Mouse (Mus musculus) hindbrain, embryonic 13.5 days (tissue): ENCODE data around the gene Zc3h12c. TPM values are rescaled to one million over a fixed set of nuclear protein-coding genes. Genes with fewer than 3 reads are reported as not detected.

Experiments used
- ATAC-seq: fragments of 200-750 bp; cut with Nextera tagmentation; 2 replicates; pipeline ENCODE4 v1.8.0; 2017; ENCODE audit warnings: moderate TSS enrichment; ENCODE audit not compliant: low FRiP score
- H3K27ac ChIP-seq: fragments of 300-500 bp; sonication (generic); 2 replicates; pipeline ENCODE4 v1.5.1; 2015; ENCODE audit warnings: inconsistent platforms, mild to moderate bottlenecking, moderate library complexity
- H3K27me3 ChIP-seq: fragments of 300-500 bp; sonication (generic); 2 replicates; pipeline ENCODE4 v1.6.1; 2015; ENCODE audit warnings: mild to moderate bottlenecking, inconsistent platforms
- H3K36me3 ChIP-seq: fragments of 300-500 bp; sonication (generic); 2 replicates; pipeline ENCODE4 v1.6.1; 2015; ENCODE audit warnings: mild to moderate bottlenecking, inconsistent platforms
- H3K4me1 ChIP-seq: fragments of 300-500 bp; sonication (generic); replicated peaks from 2 replicates; pipeline ENCODE4 v1.6.1; 2015; ENCODE audit warnings: inconsistent platforms
- H3K4me2 ChIP-seq: fragments of 300-500 bp; sonication (generic); 2 replicates; pipeline ENCODE4 v1.6.1; 2015; ENCODE audit warnings: inconsistent platforms, mild to moderate bottlenecking, moderate library complexity
- H3K4me3 ChIP-seq: fragments of 300-500 bp; sonication (generic); 2 replicates; pipeline ENCODE4 v1.5.1; 2015; ENCODE audit warnings: mild to moderate bottlenecking, inconsistent platforms
- H3K9ac ChIP-seq: fragments of 300-500 bp; sonication (generic); 2 replicates; pipeline ENCODE4 v1.6.1; 2015; ENCODE audit warnings: mild to moderate bottlenecking, inconsistent platforms
- H3K9me3 ChIP-seq: fragments of 300-500 bp; sonication (generic); 2 replicates; pipeline ENCODE4 v1.6.1; 2016; ENCODE audit warnings: inconsistent platforms
- WGBS: fragments of 180-500 bp; shearing (Covaris S2); methylation state at CpG from one replicate; pipeline ENCODE4 v1.1.7; 2015; 5-methylcytosine and 5-hydroxymethylcytosine counted together
- microRNA-seq: library from miRNA; unstranded; fragments of <30 nt; microRNA quantifications from one replicate; pipeline ENCODE4, GENCODE M21; 2016
- polyA plus RNA-seq: library from polyadenylated mRNA; unstranded; fragments of >200 nt; fragmentation: Nextera tagmentation; extraction: Ambion mirVana; gene quantifications from 2 replicates; pipeline ENCODE4 v1.2.1, GENCODE M21; 2015

Gene Zc3h12c
- polyA plus RNA-seq, 1 experiment from 2014 or later = 6.5 TPM

GRCm38 (mm10) chr9:52070052-52070451 is 98.3 kb downstream of the Zc3h12c start:
- 94% methylated on average over 2 of the region's 2 CpGs for WGBS
- H3K27ac ChIP-seq = no peak overlapping the region
- H3K27me3 ChIP-seq = no peaks in the 10 kb centered on the region
- H3K4me1 ChIP-seq = no peaks in the 10 kb centered on the region
- H3K9me3 ChIP-seq = no peaks in the 10 kb centered on the region
- no peak overlapping the region for H3K9ac ChIP-seq
- no peak for ATAC-seq
- no peak overlapping the region for H3K4me2 ChIP-seq
- no peak overlapping the region for H3K4me3 ChIP-seq
- peaks cover 66% of the 10 kb centered on the region for H3K36me3 ChIP-seq

Small RNAs within 50 kb of the gene (microRNA-seq; reads per million reads assigned to microRNA genes)
- gene Gm27686 = not detected
- not detected for gene Mir6244

Other genes starting within 250 kb of the Zc3h12c start
- 40.1 and 45.7 TPM in 2 replicates for gene Fdx1, start 205.0 kb downstream of the Zc3h12c start, polyA plus RNA-seq
- gene Rdx, start 121.4 kb downstream of the Zc3h12c start, polyA plus RNA-seq = 100 and 109 TPM in 2 replicates